Mouse (Mus musculus): Measurements from ENCODE around the gene Cdc42ep3.

DNA sequence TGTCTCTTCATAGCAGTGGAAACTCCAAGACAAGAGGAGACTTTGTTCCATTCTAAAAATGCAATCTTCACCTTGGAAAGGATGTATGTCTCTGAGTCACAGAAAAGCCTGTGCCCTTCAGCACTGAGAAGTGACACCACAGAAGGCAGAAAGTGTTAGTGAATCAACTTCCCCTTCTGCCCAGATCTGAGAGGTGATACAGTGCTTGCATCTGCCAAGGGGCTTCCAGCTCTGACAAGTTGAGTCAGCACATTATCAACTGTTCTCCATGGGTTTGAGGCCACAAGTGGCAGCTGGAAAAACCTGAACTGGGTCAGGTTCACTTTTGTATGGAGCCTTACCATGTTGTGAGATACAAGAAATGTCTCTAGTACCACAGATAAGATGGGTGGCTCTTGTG is 55.9 kb downstream of the Cdc42ep3 start:
- no peak for TF ChIP-seq CTCF (IDR thresholded peaks at IDR 0.05; ENCODE audit: borderline replicate concordance, insufficient read depth, low read depth, low read length)
- TF ChIP-seq POLR2A (IDR thresholded peaks at IDR 0.05; ENCODE audit: borderline replicate concordance, insufficient read depth, low read length): no peak
